Mouse (Mus musculus) ES-E14 (cell line): ENCODE results near the gene Renbp.
A peak's percentile ranks its signal among the peaks of the same experiment; 100 is the strongest.

ENCODE experiments used
- CHD2 ChIP-seq: IDR thresholded peaks from 2 replicates; pipeline ENCODE4 v1.6.1; 2014; ENCODE audit warnings: mild to moderate bottlenecking, low read depth, low read length, inconsistent platforms
- HCFC1 ChIP-seq: IDR thresholded peaks from 2 replicates; pipeline ENCODE4 v1.6.1; 2012; ENCODE audit warnings: low read length, inconsistent platforms, borderline replicate concordance; ENCODE audit not compliant: insufficient read depth
- MAFK ChIP-seq: IDR thresholded peaks from 2 replicates; pipeline ENCODE4 v1.6.1; 2014; ENCODE audit warnings: mild to moderate bottlenecking, low read depth, low read length, inconsistent platforms; ENCODE audit not compliant: insufficient read depth
- ZC3H11A ChIP-seq: IDR thresholded peaks from 2 replicates; pipeline ENCODE4 v1.6.1; 2012; ENCODE audit warnings: low read depth, mild to moderate bottlenecking, inconsistent platforms, low read length, borderline replicate concordance
- ZNF384 ChIP-seq: IDR thresholded peaks from 2 replicates; pipeline ENCODE4 v1.6.1; 2012; ENCODE audit warnings: low read depth, low read length, inconsistent platforms

DNA sequence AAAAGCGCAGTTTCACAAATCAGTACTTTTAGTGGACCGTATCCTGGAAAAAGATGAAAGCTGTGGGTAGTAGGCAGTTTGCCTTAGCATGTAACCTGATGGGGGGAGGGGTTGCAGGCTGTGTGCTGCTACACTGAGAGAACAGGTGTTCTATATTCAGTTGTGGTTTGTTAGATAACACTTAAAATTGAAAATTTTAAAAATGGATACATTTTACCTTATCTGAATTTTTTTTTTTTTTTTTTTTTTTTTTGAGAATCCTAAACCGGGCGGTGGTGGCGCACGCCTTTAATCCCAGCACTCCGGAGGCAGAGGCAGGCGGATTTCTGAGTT lies 8.1 kb downstream of the Renbp start:
- TF ChIP-seq MAFK (no peak), ZC3H11A (no peak), CHD2 (no peak), HCFC1 (no peak), ZNF384 (peak; percentile 80)
